Mouse (Mus musculus) spleen, postnatal 14 days (tissue): ENCODE data around the gene Racgap1.

Source experiments
- DNase-seq, 2 experiments: peaks; one replicate each; pipeline ENCODE4 v3.0.0; 2021 to 2022; ENCODE audit warnings: low spot score in 2 of 2

Gene Racgap1

DNA sequence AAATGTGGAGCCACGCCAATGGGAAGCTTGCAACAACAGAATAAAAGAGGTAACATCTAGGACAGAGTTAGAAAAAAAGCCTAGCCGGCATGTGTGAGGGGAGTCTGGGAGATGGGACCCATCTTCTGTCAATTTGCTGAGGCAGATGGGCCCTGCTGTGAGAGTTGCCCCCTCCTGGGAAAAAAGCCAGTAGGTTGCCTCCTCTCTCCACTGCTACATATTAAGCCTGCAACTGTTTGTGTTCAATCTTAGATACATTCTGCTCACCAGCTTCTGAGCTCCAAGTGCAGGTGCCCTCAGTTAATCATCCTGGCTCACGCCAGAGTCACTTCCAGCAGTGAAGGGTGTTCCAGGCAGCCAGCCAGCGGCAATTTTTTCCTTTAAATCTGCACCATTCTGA is 31.6 kb downstream of the Racgap1 start:
- no peak for DNase-seq

DNA sequence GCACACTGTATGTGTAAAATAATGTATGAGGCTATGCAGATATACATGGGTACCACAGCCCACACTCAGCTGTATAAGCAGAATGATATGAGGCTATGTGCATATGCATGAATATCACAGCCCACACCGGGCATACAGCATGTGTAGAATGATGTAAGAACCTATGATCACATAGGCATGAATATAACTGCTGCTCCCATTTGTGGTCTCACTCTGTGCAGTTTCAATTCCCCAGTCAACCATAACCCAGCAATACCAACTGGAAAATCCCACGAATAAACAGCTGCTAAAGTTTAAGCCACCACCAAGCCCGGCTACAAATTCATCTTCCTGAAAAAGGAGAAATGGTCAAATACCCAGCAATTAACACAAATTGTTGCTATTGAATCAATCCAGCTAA is 32.9 kb downstream of the Racgap1 start:
- DNase-seq, result no peak

DNA sequence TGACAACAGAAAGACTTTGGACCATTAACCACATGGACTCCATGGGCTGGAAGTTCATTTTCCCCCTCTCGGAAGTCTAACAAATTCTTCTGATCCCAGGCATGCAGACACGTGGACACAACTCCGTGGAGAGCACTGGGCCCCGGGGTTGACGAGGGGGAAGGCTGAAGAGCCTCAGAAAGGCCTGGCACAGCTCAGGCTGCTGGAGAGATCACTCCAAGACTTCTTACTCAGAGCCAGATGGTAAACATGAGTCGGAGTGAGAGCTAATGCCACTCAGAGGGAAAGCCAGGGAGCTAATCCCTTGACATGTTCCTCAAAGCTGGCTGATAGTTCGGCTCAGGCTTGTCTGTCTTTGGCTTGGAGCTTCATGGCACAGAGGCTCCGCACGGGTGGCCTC is 36.2 kb downstream of the Racgap1 start:
- DNase-seq, result no peak

DNA sequence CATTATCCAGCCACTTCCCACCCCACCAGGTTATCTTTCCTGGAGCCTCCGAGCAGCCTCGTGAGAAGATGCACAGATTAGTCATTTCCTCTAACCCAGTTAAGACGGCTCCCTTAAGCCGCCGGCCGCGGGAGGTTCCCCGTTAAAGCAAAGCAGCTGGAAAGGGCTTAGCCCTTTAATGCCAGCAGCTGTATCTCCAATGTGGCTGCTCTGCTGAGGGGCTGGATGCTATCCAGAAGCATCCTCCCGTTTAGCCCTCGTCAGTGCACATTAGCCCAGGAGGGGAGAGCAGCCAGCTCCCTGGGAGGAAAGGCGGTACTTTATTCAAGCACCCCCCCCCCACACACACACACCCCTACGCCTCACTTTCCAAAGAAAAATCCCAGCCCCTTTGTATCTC is 36.7 kb downstream of the Racgap1 start:
- no peak for DNase-seq

DNA sequence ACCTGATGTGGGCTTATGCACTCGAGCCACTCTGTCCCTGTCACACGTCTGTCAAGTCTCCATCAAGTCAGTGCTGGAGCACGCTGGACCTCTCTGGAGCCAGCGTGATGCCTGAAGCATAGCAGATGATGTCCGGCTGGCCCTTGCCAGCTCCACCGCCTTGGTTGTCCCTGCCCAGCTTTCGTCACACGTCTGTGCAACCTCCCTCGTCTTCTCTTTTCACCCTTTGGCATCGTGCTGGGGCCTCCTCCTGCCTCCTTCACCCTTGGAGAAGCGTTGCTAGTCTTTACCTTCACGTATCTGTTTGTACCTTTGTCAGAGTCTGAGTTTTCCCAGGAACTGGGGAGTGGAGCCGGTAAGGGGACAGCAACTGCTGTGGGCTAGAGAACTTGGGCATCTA is 37.2 kb downstream of the Racgap1 start:
- DNase-seq, result no peak

DNA sequence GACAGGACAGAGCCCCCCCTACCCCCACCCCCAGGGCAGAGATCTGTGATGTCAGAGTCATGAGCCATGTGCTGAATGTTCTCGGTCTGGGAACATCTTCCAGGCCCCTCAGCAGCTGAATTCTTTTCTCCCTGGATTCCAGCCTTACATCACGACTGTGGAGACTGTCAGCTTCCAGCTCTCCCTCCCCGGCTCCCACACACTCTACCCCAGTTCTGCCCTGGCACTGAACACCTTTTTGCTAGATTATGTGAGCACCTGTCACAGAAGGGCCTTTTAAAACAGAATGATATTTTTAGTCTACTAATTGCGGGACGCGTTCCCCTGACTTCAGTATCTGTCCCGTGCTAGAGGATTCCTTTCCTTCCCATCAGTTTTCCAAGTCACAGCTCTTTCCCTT is 39.9 kb downstream of the Racgap1 start:
- no peak for DNase-seq

DNA sequence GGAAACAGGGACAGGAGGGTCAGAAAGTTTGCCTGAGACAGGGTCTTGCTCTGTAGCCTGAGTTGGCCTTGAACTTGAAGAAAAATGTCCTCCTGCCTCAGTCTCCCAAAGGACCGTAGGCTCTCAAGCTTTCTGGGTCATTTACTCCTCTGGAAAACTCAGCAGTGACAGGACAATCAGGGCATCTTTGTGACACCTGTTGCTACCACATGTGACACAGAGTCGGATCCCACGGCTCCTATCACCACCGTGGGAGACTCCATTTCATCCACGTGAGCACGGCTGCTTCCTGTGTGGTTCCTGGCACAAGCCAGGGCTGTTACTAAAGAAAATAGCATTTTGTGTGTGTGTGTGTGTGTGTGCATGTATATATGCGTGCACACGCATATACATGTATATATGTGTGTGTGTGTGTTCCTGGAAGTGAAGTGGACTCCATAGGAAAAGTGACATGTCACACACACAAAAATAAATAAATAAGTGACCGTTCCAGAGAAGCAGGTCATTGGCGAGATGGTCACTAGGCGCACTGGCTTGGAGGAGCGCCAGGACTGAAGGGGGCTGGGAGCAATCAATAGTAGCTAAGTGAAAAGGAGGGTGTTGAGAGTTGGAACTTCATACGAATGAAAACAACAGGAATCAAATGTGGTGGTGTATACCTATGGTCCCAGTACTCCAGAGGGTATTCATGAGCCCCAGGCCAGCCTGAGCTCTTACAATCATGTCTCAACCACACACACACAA is 42.9 kb downstream of the Racgap1 start:
- DNase-seq, result no peak

DNA sequence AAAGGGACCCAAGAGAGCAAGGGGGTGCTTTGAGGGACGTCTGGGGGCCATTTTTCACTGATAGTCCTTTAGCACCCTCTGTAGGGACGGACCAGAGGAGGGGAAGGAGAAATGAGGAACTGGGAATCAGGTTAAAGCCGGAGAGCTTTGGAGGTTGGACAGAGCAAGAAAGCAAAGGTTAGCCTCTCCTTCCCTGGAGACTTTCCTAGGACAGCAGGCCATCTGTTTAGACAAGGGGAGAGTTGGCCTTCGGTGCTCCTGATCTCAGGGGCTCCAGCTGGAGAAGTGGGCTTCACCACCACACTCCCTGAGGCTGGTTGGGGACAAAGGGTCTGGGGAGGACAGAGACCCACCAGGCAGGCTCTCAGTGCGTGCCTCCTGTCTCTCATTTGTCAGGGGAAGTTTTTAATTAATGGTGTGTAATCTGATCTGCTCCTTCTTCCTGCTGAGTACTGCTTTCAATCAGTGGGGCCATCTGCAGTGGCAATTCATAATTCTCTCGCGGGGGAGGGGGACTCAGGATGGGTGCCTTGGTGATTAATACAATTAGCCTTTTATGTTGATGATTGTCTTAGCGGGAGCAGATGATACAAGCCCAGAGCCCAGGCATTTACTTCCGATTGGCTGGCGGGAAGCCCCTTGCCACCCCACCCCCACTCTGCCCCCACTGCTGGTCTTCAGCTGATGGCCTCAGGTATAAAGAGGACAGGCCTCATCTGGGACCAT is 43.9 kb downstream of the Racgap1 start:
- DNase-seq, result no peak

DNA sequence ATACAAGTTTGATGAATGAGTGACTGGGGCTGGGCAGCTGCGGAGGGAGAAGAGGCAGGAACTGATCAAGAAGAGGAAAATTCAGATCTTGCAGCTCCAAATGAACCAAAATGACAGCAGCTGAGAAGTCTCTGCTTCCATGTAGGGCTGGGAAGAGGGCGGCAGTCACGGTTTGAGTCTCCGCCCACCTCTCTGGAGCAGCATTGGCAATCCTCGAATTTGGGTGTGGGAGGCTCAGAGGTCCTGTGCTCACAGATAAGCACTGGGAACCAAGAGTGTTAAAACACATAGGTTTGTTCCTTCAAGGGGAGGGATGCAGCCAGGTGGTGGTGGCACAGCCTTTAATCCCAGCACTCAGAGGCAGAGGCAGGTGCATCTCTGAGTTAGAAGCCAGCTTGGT is 44.9 kb downstream of the Racgap1 start:
- DNase-seq, result no peak

DNA sequence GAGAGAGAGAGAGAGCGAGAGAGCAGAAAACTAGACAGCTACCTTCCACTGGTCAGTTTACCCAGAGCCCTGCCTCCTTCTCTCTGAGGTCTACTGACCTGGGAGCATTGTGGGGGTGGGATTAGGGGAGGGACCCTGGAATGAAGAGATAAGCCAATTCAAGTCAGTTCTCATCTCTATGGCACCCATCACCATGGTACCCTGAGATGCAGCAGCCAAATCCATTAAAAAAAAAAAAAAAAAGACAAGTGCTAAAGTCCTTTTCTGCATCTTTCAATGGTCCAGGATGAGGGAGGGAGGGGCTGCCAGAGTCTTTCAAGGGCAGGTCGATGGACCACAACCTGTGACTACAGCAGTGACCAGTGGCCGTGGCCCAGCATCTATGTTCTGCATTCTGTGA is 45.9 kb downstream of the Racgap1 start:
- no peak for DNase-seq

DNA sequence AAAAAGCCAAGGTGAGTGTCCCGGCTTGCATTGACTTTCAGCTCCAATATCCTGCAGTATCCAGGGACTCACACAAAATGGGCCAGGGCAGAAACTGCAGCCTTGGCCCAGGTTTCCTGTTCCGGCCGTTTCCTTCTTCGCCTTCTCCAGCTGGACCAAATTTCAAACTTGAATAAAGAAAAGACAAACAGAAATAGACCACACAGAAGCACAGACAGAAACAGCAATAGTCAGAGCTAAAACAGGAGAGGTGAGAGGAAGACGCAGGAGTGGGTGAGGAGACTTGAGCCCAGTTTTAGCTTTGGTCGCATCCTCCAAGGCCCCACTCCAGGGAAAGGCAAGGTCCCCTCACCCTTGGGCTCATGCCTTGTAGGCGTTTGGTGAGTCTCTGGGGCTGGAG is 48.2 kb downstream of the Racgap1 start:
- DNase-seq, result no peak

DNA sequence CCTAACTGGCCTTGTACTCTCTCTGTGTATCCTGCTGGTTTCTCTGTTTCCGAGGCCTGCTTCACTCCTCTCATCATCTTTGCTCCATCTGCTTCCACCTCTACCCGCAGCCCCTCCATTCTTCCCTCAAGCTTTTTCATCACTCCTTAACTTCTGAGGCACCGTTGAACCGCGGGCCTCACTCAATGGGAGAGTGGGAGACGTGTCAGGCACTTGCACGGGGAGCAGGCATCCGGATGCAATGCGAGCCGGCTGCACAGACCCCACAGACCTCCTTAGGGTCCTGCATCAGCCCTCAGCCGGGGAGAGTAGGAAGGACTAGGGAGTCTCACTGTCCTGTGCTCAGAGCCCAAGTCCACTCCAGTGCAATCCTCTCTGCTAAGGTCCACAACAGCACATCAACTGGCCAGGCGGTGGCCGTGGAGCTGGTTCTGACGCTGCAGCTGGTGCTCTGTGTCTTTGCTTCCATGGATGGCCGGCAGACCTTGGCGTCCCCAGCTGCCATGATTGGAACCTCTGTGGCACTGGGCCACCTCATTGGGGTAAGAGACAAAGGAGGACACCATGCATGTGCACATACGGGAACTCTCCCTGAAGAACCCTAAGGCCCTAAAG is 49.1 kb downstream of the Racgap1 start:
- DNase-seq, result no peak

DNA sequence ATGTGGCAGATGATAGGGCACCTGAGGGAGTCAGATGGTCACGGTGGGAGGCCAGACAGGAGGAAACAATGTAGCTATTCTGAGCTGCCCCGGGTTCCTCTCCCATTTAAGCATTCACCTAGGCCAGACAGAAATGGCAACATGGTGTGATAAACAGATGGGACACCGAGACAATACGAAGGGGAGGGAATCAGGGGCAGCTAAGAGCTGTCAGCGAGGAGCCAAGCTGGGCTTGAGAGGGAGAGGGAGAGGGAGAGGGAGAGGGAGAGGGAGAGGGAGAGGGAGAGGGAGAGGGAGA is 49.7 kb downstream of the Racgap1 start:
- no peak for DNase-seq

DNA sequence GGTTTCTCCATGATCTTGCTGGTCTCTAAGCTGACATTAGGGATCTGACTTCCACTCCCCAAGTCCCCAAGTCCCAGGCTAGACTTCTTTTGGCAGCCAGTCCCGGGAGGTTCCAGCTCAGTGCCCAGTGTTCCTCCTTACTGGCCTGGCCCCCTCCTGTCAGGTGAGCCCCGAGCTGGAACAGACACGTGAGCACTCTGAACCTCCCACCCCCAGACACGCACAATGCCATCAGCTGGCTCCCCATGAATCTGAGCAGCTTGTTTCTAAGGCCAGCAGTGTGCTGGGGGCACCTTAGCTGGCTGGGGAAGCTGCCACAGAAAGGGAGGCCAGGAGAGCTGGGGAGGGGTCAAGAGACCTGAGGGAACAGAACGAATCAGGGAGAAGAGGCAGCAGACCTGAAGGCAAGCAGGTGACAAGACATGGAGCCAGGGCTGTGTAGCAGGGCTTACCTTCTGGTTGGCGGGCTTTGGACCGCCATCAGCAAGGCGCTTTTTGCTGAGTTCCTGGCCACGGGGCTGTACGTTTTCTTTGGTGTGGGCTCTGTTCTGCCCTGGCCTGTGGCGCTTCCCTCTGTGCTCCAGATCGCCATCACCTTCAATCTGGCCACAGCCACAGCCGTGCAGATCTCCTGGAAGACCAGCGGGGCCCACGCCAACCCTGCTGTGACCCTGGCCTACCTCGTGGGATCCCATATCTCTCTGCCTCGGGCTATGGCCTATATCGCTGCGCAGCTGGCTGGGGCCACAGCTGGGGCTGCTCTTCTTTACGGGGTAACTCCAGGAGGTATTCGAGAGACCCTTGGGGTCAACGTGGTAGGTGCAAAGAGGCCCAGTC is 50.3 kb downstream of the Racgap1 start, which contains the start of gene Aqp6:
Gene Aqp6, plus strand, starts transcription at position 415 of the 837 bp plus-strand sequence.
- no peak for DNase-seq

DNA sequence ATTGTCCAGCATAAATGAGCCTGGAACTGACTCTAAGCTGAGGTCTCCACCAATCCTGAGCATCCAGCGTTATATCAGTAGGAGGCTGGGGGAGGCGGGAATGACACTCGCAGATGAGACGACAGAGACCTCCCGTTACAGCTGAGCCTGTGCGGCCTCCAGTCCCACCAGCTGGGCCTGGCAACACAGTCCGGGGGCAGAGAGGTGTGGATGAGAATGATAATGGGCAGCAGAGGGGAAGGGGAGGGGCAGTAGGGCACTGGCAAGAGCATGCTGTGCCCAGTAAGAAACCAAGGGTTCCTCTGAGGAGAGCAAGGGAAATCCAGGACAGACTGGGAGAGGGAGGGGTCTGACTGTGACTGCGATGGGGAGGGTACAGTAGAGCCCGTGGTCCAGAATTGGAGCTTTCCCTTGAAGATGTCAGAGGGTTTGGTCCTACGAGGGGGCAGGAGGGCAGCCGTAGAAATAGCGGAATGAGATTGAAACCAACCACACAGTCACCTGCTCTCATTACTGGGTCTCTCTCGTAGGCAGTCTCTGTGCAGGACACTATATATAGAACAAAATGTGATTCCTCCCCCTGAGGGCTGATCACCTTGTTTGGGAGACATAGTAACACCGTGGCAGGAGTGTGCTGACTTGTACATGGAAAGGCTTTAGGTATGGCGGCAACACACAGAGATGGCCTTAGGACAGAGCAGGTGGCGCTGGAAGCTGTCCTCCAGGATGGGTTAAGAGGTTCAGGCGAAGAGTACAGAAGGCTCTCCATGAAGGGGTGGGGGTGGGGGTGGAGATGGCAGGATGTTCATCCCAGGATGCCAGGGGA is 52.0 kb downstream of the Racgap1 start:
- no peak for DNase-seq

DNA sequence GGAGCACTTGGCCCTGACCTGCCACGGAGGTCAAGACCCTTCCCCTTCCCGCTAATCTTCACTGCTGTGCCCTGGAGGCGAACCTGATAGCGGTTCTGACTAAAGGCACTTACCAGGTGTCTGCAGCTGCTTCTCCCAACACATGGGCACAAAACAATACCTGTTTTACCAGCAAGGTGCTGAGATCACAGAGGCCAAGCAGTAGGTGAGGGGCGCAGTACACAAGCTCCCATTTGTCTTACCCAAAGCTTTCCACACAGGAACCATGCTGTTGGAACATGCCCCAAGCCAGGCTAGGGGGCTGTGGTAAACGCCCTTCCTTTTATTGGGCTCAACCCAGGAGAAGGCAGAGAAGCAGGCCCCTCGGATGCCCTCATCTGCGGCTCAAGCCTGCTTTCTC is 53.9 kb downstream of the Racgap1 start:
- DNase-seq, result no peak

DNA sequence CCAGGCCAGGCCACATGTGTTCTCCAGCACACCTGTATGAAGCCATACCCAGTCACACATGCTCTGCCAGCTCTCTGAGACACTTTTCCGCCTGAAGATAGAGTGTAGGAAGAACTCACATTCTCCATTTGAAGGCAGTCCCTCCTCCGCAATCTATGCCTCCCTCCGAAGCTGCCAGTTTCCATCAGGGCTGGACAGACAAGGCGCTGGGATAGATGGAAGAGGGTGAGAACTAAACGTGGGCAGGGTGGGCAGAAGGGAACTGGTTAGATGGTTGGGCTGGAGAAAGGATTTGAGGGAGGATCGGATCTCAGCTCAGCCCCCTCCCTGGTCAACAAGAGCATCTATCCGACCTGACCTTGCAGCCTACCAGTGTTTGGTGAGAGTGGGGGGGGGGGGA is 54.6 kb downstream of the Racgap1 start:
- no peak for DNase-seq

DNA sequence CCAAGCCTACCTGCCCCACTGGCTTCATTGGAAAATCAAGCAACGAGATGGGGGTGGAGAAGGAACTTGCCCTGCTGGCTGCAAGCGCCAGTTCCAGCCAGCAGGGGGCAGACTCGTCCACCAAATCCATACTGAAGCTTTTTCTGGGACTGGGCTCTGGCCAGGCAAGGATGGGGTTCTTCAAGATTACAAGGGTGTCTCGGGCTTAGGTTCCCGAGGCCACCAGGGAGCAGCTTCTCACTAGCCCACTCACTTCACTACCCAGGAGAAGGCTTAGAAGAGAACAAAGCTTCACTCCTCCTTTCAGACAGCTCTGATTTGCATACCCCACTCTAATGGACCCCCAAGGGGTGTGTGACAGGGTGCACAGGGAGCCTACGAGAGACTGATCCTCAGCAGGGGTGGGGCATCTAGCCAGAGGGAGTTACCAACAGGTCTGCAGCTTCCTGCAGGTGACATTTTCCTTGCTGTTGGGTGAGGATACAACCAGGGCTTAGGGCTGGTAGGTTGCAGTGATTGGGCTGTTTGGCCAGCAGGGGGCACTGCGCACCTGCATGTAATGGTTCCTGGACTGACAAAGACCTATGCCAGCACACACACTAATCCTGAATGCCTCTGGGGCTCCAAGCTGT is 55.3 kb downstream of the Racgap1 start:
- DNase-seq, result peak; percentile 47 to 66

DNA sequence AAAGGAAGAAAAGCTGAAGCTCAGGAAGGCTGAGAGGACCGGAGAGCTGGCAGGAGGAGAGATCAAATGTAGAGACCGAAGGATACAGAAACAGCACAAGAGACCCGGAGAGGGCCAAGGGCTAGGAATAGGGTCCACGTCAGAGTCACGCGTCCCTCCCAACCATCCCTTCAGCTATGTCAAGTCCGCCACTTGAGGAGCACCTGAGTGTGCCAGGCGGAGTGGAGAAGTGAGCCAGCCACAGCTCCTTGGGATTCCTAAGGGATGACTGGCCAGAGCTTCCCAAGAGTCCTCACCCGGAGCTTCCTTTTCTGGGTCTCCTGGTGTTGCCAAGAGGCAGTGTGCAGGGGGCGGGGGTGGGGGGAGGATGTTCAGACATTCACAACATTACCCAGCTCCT is 56.5 kb downstream of the Racgap1 start:
- DNase-seq, result no peak

DNA sequence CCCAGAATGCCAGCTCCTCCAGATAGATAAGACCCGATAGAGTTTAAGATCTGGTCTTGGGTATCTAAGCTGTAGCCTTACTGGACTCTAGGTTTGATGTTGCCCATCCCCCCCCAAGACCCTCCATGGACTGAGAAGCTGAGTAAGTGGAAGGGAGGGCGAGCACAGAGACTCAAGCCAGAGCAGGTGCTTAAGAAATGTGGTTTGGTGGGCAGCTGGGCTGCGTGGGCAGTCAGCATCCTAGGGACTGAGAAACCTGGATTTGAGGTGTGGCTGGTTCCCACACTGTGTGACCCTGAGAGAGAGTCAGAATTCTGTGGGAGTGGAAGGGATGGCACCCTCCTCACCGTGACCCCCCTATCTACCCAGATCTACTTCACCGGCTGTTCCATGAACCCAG is 58.6 kb downstream of the Racgap1 start:
- no peak for DNase-seq

DNA sequence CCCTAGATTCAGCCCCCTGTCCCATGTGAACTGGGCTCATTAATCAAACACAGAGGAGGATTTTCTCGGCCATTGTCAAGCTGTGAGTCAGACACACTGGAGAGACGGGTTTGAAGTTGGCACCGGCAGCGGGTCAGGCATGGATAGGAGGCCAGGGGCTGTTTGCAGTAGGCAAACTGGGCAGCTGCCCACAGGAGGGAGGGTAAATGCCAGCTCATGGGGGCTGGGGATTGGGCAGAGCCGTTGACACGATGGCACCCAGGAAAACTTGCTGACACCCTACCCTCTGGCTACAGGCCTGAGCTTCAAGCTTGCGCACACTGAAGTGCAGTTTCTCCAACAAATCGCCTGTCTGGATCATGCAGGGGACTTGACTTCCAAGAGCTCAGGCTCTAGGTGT is 59.3 kb downstream of the Racgap1 start:
- DNase-seq, result no peak
